Mouse (Mus musculus) MEL (cell line): ENCODE measurements around the gene Zfp146.

ENCODE experiments used
- CTCF ChIP-seq, 3 experiments: IDR thresholded peaks in 2 of 3; conservative IDR thresholded peaks in 1 of 3; 2 replicates each; pipeline ENCODE4 v1.5.1; 2011 to 2012; ENCODE audit warnings: low read length in 3 of 3, low read depth in 2 of 3, mild to moderate bottlenecking in 2 of 3, improper control_type of control experiment in 1 of 3, inconsistent platforms in 1 of 3, mixed read lengths in 1 of 3, moderate library complexity in 1 of 3; ENCODE audit not compliant: control insufficient read depth in 1 of 3, insufficient read depth in 1 of 3, poor library complexity in 1 of 3, severe bottlenecking in 1 of 3
- EP300 ChIP-seq, 2 experiments: IDR thresholded peaks; 2 replicates each; pipeline ENCODE4 v1.6.1; 2011; ENCODE audit warnings: improper control_type of control experiment in 2 of 2, low read length in 2 of 2, low read depth in 1 of 2, mild to moderate bottlenecking in 1 of 2
- MAFK ChIP-seq: IDR thresholded peaks from 2 replicates; pipeline ENCODE4 v1.6.1; 2011; ENCODE audit warnings: low read depth, mild to moderate bottlenecking, low read length, improper control_type of control experiment, borderline replicate concordance
- NELFE ChIP-seq: IDR thresholded peaks from 2 replicates; pipeline ENCODE4 v1.6.1; 2011; ENCODE audit warnings: low read depth, low read length, improper control_type of control experiment
- RCOR1 ChIP-seq: IDR thresholded peaks from 2 replicates; pipeline ENCODE4 v1.6.1; 2012; ENCODE audit warnings: low read depth, mild to moderate bottlenecking, inconsistent platforms, low read length, improper control_type of control experiment

DNA sequence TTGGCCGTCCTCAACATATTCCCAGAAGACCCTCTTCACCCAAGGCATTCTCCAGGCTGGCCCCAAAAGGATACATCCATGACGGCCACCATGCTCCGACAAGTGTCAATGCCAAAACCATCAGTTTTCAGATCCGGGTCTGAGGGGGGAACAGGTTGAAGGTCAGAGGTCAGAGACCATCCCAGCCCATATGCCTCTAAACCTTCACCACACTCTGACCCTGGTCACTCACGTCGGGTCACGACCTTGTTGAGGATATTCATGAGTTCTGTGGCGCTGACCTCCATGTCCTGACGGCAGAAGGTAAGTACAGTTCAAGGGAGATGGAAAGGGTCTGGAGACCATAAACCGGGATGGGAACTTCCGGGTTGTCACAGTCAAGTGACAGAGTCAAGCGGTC lies 22.5 kb upstream of the Zfp146 start:
- TF ChIP-seq RCOR1 (no peak), CTCF (IDR thresholded peaks at IDR 0.05 in 2 of 3, conservative IDR thresholded peaks at IDR 0.05 in 1 of 3; ENCODE audit: control insufficient read depth in 1 of 3, insufficient read depth in 1 of 3, low read depth in 2 of 3, low read length in 3 of 3, poor library complexity in 1 of 3, severe bottlenecking in 1 of 3) (no peak), MAFK (no peak), NELFE (no peak), EP300 (IDR thresholded peaks at IDR 0.05; ENCODE audit: low read depth in 1 of 2, low read length in 2 of 2) (no peak)
